Mouse (Mus musculus) right cerebral cortex, postnatal 36 days (tissue): ENCODE measurements around the gene Nrxn2.

Source experiments
- DNase-seq, 2 experiments: peaks; one replicate each; pipeline ENCODE4 v3.0.0; 2022; ENCODE audit warnings: low spot score in 2 of 2, mixed read lengths in 1 of 2

Gene Nrxn2

GRCm38 (mm10) chr19:6494504-6495170 is 76.1 kb downstream of the Nrxn2 start:
- no peak for DNase-seq

DNA sequence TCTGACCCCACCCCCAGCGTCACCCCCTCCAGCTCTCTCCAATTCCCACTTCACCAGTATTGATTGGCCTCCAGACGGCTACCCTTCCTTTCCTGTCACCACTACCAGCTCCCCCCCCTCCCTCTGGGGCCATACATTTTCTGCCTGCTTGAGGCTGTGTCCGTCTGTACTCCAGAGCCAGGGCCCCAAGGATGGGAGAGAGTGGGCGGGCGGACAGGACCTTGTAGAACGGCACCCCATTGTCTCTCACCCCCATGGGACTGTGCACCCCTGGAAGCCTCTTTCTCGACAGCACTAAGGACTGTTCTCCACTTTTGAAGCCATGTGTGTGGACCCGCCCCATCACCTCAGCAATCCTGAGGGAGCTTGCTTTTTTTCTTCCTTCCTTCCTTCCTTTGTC is 77.2 kb downstream of the Nrxn2 start:
- DNase-seq, result no peak

GRCm38 (mm10) chr19:6496462-6497149 is 78.1 kb downstream of the Nrxn2 start:
- no peak for DNase-seq

GRCm38 (mm10) chr19:6497150-6497801 is 78.7 kb downstream of the Nrxn2 start:
- DNase-seq, result peak; percentile 68 to 80

GRCm38 (mm10) chr19:6497803-6498202 is 79.3 kb downstream of the Nrxn2 start:
- no peak for DNase-seq

DNA sequence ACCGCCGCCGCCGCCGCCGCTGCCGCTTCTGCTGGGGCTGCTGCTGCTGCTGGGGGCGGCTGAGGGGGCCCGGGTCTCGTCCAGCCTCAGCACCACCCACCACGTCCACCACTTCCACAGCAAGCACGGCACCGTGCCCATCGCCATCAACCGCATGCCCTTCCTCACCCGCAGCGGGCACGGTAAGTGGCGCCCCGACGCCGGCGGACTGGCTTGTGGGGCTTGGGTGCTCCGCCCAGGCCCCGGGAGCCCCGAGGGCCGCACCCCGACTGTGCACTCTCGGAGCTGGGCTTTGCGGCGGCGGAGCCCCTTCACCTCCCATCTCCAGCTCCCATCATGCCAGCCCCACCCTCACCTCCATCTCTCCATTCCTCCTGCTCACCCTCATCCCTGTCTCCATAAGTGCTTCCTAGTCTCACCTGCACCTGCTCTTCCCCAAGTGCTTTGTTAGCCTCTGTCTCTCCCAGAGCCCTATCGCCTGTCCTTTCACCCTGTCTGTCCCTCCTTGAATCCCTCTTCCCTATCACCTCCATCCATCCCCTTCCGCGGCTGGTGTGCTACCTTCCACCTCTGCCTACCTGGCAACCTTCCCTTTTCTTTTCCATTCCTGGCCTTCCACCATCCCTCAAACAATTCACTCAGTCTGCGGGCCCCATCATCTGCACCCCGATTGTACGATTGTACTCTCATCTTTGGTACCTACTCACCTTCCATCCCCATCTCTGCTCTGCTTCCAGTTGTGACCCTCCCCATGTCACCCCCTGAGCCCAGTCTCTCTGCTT is 80.0 kb downstream of the Nrxn2 start:
- no peak for DNase-seq

DNA sequence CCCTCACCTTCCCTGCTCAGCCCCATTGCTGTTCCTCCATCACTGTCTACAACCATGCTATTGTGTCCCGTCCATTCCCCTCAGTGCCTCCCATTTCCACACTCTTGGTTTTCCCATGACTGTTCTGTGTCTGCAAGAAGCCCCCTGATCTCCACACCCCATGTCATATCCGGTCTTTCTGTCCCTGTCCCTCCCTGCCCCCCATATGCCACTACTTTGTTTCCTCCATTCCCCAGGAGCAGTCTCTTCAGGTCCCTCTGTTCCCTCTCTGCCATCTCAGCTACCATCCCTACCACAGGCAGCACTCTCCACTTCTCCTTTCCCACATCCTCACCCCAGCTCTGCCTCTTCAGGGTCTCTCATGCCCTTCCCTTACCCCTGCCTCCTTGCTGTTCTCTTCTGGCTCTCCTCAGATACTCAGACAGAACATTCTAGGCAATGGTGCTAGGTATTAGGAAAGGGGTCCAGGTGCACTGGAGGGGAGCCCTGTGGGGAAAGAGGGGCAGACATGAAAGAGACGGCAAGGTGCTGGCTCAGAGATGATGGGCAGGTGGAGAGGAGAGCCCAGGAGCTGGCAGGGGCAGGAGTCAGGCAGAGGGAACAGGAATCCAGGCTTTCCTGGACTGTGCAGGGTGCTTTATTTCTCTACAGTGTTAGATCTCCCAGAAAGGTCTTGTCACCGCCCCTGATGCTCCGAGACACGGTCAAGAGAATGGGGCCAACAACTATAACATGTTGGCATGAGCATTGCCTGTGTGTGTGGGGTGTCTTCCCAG is 81.5 kb downstream of the Nrxn2 start:
- DNase-seq, result no peak

- DNase-seq, result no peak
Measured at GRCm38 (mm10) chr19:6500636-6501025, 82.1 kb downstream of the Nrxn2 start.

GRCm38 (mm10) chr19:6502035-6502541 is 83.6 kb downstream of the Nrxn2 start:
- DNase-seq, result peak; percentile 80

- peak in 1 of 2 experiments; percentile 69 for DNase-seq
Measured at GRCm38 (mm10) chr19:6502543-6503319, 84.2 kb downstream of the Nrxn2 start.

GRCm38 (mm10) chr19:6503926-6504655 is 85.6 kb downstream of the Nrxn2 start:
- peak; percentile 64 to 81 for DNase-seq

GRCm38 (mm10) chr19:6504656-6505045 is 86.1 kb downstream of the Nrxn2 start:
- DNase-seq, result no peak

GRCm38 (mm10) chr19:6507393-6507792 is 88.9 kb downstream of the Nrxn2 start:
- peak; percentile 65 to 76 for DNase-seq

DNA sequence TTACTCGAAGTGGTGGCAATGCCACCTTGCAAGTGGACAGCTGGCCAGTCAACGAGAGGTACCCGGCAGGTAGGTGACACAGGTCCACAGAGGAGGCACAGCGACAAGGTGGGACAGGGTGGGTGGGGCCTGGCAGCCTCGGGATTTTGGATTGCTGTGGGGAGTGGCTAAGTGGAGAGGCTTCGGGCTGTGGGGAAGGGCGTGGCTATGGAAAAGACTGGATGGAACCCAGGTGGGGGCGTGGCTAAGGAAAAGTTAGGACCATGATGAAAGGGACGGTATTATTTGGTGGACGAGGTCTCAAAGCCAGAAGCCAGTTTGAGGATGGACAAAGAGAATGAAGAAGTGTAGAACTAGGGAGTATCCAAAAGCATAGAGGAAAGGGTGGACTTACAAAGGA is 91.3 kb downstream of the Nrxn2 start:
- DNase-seq, result no peak

DNA sequence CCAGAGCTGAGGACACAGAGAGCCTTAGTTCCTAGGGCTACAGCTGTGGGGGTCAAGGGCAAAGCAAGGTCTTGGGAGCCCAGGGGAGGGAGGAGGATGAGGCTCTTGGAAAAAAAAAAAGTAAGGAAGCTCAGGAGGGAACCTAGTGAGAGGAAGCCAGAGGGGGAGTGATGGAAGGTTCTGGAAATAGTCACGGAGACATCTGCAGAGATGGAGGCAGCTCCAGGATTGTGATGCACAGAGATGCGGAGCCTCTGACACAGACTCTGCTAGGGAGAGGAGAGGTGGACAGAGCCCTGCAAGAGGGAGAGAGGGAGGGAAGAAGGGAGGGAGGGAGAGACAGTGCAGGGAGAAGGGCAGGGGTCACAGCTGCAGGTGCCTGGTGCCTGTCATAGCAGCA is 92.0 kb downstream of the Nrxn2 start:
- DNase-seq, result peak in 1 of 2 experiments; percentile 49

DNA sequence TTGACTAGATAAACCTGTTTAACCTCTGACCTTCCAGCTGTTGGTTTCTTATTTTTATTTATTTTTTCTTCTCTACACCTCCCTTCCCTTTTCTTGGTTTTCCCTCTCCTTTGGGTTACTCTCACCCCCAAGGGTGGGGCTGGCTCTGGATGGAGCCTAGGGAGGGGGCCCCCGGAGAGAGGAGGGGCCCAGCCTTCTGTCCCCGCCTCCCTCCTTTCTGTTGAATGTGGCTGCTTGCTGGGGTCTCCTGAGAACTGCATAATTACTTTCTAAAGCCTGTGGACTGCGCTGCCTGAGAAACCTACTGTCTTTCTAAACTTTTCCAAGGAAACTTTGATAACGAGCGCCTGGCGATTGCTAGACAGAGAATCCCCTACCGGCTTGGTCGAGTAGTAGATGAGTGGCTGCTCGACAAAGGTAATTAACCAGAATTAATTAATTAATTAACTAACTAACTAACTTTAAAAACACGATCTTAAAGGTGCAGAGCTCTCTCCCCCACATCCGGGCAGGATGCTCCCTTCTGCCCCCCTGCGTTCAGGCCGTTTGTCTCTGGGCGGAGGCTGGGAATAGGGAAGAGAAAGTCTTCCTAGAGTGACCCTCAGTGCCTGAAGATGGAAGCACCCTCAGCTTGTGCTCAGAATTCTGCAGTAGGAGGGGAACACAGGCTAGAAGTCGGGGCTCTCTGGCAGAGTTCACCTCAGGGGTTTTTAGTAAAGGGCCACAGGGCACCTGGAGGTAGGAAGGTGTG is 95.0 kb downstream of the Nrxn2 start:
- no peak for DNase-seq

DNA sequence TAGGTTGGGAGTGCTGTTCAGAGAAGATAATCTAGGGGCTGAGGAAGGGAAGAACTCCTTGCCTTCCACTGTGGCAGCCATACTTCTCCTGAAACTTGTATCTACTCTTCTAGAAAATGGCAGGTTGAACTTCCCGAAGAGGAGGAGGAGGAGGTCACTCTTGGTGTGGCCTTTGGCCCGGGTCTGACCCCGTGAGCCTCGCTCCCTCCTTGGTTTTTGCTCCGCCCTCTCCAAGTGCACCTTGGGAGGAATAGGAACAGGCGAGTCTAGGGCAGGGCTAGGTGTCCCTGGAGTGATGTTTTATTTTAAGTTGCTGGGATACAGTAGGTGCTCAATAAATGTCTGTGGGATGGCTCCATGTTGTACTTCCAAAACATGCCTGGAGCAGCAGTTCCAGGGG is 96.4 kb downstream of the Nrxn2 start:
- no peak for DNase-seq

GRCm38 (mm10) chr19:6515448-6515847 is 96.9 kb downstream of the Nrxn2 start:
- no peak for DNase-seq

DNA sequence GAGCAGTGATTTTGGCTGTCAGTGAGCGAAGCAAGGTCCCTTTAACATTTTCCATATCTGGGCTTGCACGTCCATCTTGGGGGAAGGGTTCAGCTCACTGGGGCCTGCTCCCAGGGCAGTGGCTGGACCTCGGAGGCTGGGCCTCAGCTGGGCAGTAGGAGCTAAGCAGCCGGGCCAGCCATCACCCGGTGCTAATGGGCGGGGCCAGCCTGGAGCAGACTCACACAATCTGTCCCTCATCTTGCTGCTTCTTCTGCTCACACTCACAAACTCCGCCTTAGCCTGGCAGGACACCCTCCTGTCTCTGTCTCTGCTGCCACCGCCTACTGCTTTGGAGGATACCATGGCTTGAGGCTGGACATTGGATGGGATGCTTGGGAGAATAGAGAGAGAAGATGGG is 97.6 kb downstream of the Nrxn2 start:
- DNase-seq, result no peak
